12 mouse cellular contexts compared by ENCODE assay signal in the genomic region with DNA sequence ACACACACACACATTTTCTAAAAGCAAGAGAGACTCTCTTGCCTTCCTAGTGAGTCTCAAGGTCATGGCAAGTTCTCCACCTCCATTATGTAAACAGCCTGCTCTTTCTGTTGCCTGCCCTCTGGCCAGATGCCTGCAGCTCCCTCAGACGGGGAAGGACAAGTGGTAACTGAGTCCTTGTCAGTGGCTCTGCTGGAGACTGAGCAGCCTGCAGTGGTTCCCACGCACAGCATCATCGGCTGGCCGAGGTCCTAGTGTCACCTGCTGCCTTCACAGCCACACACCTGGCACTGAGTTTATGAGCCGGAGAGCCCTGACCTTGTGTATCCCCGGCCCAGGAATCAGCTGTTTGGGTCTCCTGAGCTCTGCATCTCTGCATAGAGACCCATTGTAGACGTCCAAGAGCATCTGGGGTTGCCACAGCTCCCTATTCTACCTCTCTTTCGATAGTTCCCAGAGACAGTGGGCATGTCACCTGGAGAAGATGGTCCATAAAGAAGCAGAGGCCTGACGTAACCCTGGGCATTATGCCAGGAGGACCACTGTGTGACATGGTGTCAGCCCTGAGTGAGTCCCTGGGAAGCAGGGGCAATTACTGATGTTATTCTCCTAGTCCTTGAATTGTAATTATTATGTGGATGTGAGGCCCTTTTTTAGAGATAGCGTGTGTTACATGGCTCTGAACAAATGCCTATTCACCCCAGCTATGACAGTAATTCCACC.
DNase-seq lines count a peak whose midpoint lies in the region; ATAC-seq and TF ChIP-seq lines count a peak whose summit lies in the region.
"Had no signal": no experiment of that assay in that cellular context is flagged by ENCODE, and none has a peak within 500 bp of the region (broad histone marks: within the 10 kb centered on the region; RNA-seq: fewer than 3 reads in every experiment).

No protein-coding gene starts in this region.

- 56% methylated on average over 10 of the region's 10 CpGs for WGBS in lung, adult 2 months
- 58% methylated on average over 10 of the region's 10 CpGs for WGBS in heart, embryonic 12.5 days
- WGBS in limb, embryonic 10.5 days = 69% methylated on average over 10 of the region's 10 CpGs

- no peaks in the 10 kb centered on the region for H3K27me3 ChIP-seq in heart, embryonic 12.5 days (replicated peaks)
- H3K27me3 ChIP-seq in limb, embryonic 10.5 days (ENCODE audit: low read depth, poor library complexity, severe bottlenecking) = no peaks in the 10 kb centered on the region

- H3K4me3 ChIP-seq in lung, adult 2 months (replicated peaks; ENCODE audit: extremely low read depth, low read depth, low read length) = no peak overlapping the region
- H3K4me3 ChIP-seq in heart, embryonic 12.5 days = no peak overlapping the region
- no peak overlapping the region for H3K4me3 ChIP-seq in limb, embryonic 10.5 days

- peak overlapping the region; percentile 55 for H3K27ac ChIP-seq in heart, embryonic 12.5 days (ENCODE audit: poor library complexity, severe bottlenecking)
- H3K27ac ChIP-seq in limb, embryonic 10.5 days = peak overlapping the region; percentile 66

- no peak for ATAC-seq in heart, embryonic 12.5 days (ENCODE audit: insufficient number of reproducible peaks, low FRiP score)

- no peak for TF ChIP-seq CTCF in lung, adult 2 months (IDR thresholded peaks at IDR 0.05; ENCODE audit: insufficient read depth, low read length)

- peak; percentile 55 to 58 for DNase-seq in cerebellum, postnatal 10 days
- DNase-seq in cerebellum, adult 11 months = no peak
- peak; percentile 21 to 34 for DNase-seq in lung, adult 18-20 months
- no peak for DNase-seq in lung, adult 2 months
- no peak for DNase-seq in limb, embryonic 10.5 days (ENCODE audit: low spot score)
- DNase-seq in spleen, postnatal 36 days (ENCODE audit: low spot score in 2 of 2) = no peak
- DNase-seq in thymus, postnatal 25 days = no peak
- DNase-seq: cerebellum, adult 11-12 months; gastrocnemius, postnatal 25 days; layer of hippocampus, postnatal 36 days; spleen, adult 18-20 months had no signal

- H3K4me1 ChIP-seq in lung, adult 2 months (ENCODE audit: control insufficient read depth, insufficient read depth, low read length) = peaks cover 20% of the 10 kb centered on the region
- peaks cover 66% of the 10 kb centered on the region for H3K4me1 ChIP-seq in heart, embryonic 12.5 days (replicated peaks)
- H3K4me1 ChIP-seq in limb, embryonic 10.5 days = peaks cover 73% of the 10 kb centered on the region

- no peak for TF ChIP-seq POLR2A in lung, adult 2 months (IDR thresholded peaks at IDR 0.05; ENCODE audit: borderline replicate concordance, extremely low read depth, low read depth, low read length)

- no peak overlapping the region for H3K9ac ChIP-seq in heart, embryonic 12.5 days

- H3K9me3 ChIP-seq in heart, embryonic 12.5 days (replicated peaks) = no peaks in the 10 kb centered on the region
- H3K9me3 ChIP-seq in limb, embryonic 10.5 days (replicated peaks) = no peaks in the 10 kb centered on the region

- no peaks in the 10 kb centered on the region for H3K36me3 ChIP-seq in heart, embryonic 12.5 days
- H3K36me3 ChIP-seq in limb, embryonic 10.5 days = no peaks in the 10 kb centered on the region

- 0 out of 2 replicates have a peak overlapping the region, but pooled peaks have one; percentile 2 for H3K4me2 ChIP-seq in heart, embryonic 12.5 days

Comparison
In these comparisons a context has a peak if more than half of its experiments do, and no peak if none do; other contexts are left out.
1. DNase-seq: peak in cerebellum, postnatal 10 days (2 of 2) and lung, adult 18-20 months (2 of 2); none in cerebellum, adult 11 months (single experiment), lung, adult 2 months (single experiment), limb, embryonic 10.5 days (single experiment), spleen, postnatal 36 days (0 of 2) and thymus, postnatal 25 days (single experiment).